Mouse (Mus musculus): ENCODE results near the gene Olfr464. TPM values are rescaled to one million over a fixed set of nuclear protein-coding genes. Genes with fewer than 3 reads are reported as not detected.

The Olfr464 gene
- 0.10 and 0.23 TPM in 2 replicates for polyA plus RNA-seq (2015; fragmentation: Nextera tagmentation; extraction: Ambion mirVana)

- Histone ChIP-seq H3K36me3 (no peaks in the 10 kb centered on the region), H3K27ac (no peak within 1 kb of the TSS), H3K4me2 (no peak within 1 kb of the TSS), H3K9me3 (no peaks in the 10 kb centered on the region), H3K4me3 (no peak within 1 kb of the TSS), H3K4me1 (replicated peaks) (no peaks in the 10 kb centered on the region), H3K9ac (no peak within 1 kb of the TSS), H3K27me3 (0 out of 2 replicates have a peak, but pooled peaks cover 6% of the 10 kb centered on the region)
- 35% methylated on average over 5 of the region's 5 CpGs for WGBS
- ATAC-seq (ENCODE audit: low FRiP score): no peak
These were observed at the start of gene Olfr464 for GRCm38 (mm10) chr11:87920966-87921365. Gene Olfr464, minus strand, starts transcription at chr11:87920967.

- H3K9me3 ChIP-seq: no peaks in the 10 kb centered on the region
- H3K27me3 ChIP-seq: 0 out of 2 replicates have a peak, but pooled peaks cover 2% of the 10 kb centered on the region
- H3K36me3 ChIP-seq: no peaks in the 10 kb centered on the region
- ATAC-seq (ENCODE audit: low FRiP score): no peak
- H3K9ac ChIP-seq: no peak overlapping the region
- no peak overlapping the region for H3K4me3 ChIP-seq
- H3K4me2 ChIP-seq: no peak overlapping the region; the same call in 1 of the 2 replicates
- H3K4me1 ChIP-seq (replicated peaks): peaks cover 11% of the 10 kb centered on the region
- H3K27ac ChIP-seq: no peak overlapping the region
- WGBS: 19% methylated on average over 17 of the region's 20 CpGs
These were observed 47.8 kb upstream of the Olfr464 start for GRCm38 (mm10) chr11:87968356-87969122.

GRCm38 (mm10) chr11:87967692-87968289 is 47.0 kb upstream of the Olfr464 start:
- H3K4me2 ChIP-seq: peak overlapping the region; percentile 48
- H3K27me3 ChIP-seq: 0 out of 2 replicates have a peak, but pooled peaks cover 2% of the 10 kb centered on the region
- 1% methylated on average over 17 of the region's 17 CpGs for WGBS
- ATAC-seq (ENCODE audit: low FRiP score): 0 out of 2 replicates have a peak, but pooled peaks have one; percentile 32
- H3K36me3 ChIP-seq: no peaks in the 10 kb centered on the region
- 0 out of 2 replicates have a peak overlapping the region, but pooled peaks have one; percentile 46 for H3K9ac ChIP-seq
- H3K4me3 ChIP-seq: peak overlapping the region; percentile 22; the same call in 1 of the 2 replicates
- no peaks in the 10 kb centered on the region for H3K9me3 ChIP-seq
- H3K4me1 ChIP-seq (replicated peaks): peaks cover 11% of the 10 kb centered on the region
- no peak overlapping the region for H3K27ac ChIP-seq

GRCm38 (mm10) chr11:87966214-87966613 is 45.4 kb upstream of the Olfr464 start:
- Histone ChIP-seq H3K36me3 (no peaks in the 10 kb centered on the region), H3K4me2 (no peak overlapping the region), H3K4me3 (no peak overlapping the region), H3K27me3 (0 out of 2 replicates have a peak, but pooled peaks cover 2% of the 10 kb centered on the region), H3K9me3 (no peaks in the 10 kb centered on the region), H3K4me1 (replicated peaks) (peaks cover 11% of the 10 kb centered on the region), H3K9ac (0 out of 2 replicates have a peak overlapping the region, but pooled peaks have one; percentile 15), H3K27ac (no peak overlapping the region)
- ATAC-seq (ENCODE audit: low FRiP score): no peak
- WGBS: 46% methylated on average over 10 of the region's 10 CpGs

- ATAC-seq (ENCODE audit: low FRiP score): no peak
- 0 out of 2 replicates have a peak, but pooled peaks cover 2% of the 10 kb centered on the region for H3K27me3 ChIP-seq
- no peak overlapping the region for H3K27ac ChIP-seq
- no peak overlapping the region for H3K4me2 ChIP-seq
- no peaks in the 10 kb centered on the region for H3K9me3 ChIP-seq
- WGBS: 53% methylated on average over 3 of the region's 3 CpGs
- peaks cover 11% of the 10 kb centered on the region for H3K4me1 ChIP-seq (replicated peaks)
- no peak overlapping the region for H3K9ac ChIP-seq
- H3K4me3 ChIP-seq: no peak overlapping the region
- no peaks in the 10 kb centered on the region for H3K36me3 ChIP-seq
These were observed 44.5 kb upstream of the Olfr464 start for GRCm38 (mm10) chr11:87965293-87965692.

GRCm38 (mm10) chr11:87957066-87957465 is 36.3 kb upstream of the Olfr464 start:
- H3K27me3 ChIP-seq: 0 out of 2 replicates have a peak, but pooled peaks cover 3% of the 10 kb centered on the region
- H3K36me3 ChIP-seq: no peaks in the 10 kb centered on the region
- no peak overlapping the region for H3K4me2 ChIP-seq
- no peak overlapping the region for H3K9ac ChIP-seq
- WGBS: 42% methylated on average over 7 of the region's 7 CpGs
- no peaks in the 10 kb centered on the region for H3K4me1 ChIP-seq (replicated peaks)
- no peak overlapping the region for H3K4me3 ChIP-seq
- H3K27ac ChIP-seq: no peak overlapping the region
- H3K9me3 ChIP-seq: no peaks in the 10 kb centered on the region
- no peak for ATAC-seq (ENCODE audit: low FRiP score)

GRCm38 (mm10) chr11:87955144-87955543 is 34.4 kb upstream of the Olfr464 start:
- ATAC-seq (ENCODE audit: low FRiP score): no peak
- H3K4me1 ChIP-seq (replicated peaks): no peaks in the 10 kb centered on the region
- H3K36me3 ChIP-seq: no peaks in the 10 kb centered on the region
- H3K27ac ChIP-seq: no peak overlapping the region
- no peak overlapping the region for H3K4me2 ChIP-seq
- H3K9ac ChIP-seq: no peak overlapping the region
- H3K4me3 ChIP-seq: no peak overlapping the region
- H3K27me3 ChIP-seq: 0 out of 2 replicates have a peak, but pooled peaks cover 6% of the 10 kb centered on the region
- H3K9me3 ChIP-seq: no peaks in the 10 kb centered on the region
- 5% methylated on average over 1 of the region's 1 CpGs for WGBS

- ATAC-seq (ENCODE audit: low FRiP score): no peak
- WGBS: 0% methylated on average over 2 of the region's 2 CpGs
- no peaks in the 10 kb centered on the region for H3K9me3 ChIP-seq
These were observed 29.2 kb upstream of the Olfr464 start for GRCm38 (mm10) chr11:87949990-87950389.

GRCm38 (mm10) chr11:87935467-87935866 is 14.7 kb upstream of the Olfr464 start:
- Histone ChIP-seq H3K4me1 (replicated peaks) (no peaks in the 10 kb centered on the region), H3K4me3 (no peak overlapping the region), H3K27ac (no peak overlapping the region), H3K36me3 (no peaks in the 10 kb centered on the region), H3K9ac (no peak overlapping the region), H3K4me2 (no peak overlapping the region), H3K9me3 (no peaks in the 10 kb centered on the region), H3K27me3 (peaks cover 3% of the 10 kb centered on the region; the same call in 1 of the 2 replicates)
- no peak for ATAC-seq (ENCODE audit: low FRiP score)
- 74% methylated on average over 3 of the region's 3 CpGs for WGBS

More at GRCm38 (mm10) chr11:87949990-87950389, 29.2 kb upstream of the Olfr464 start:
- Histone ChIP-seq H3K4me2 (no peak overlapping the region), H3K27ac (no peak overlapping the region), H3K36me3 (no peaks in the 10 kb centered on the region), H3K4me1 (replicated peaks) (no peaks in the 10 kb centered on the region), H3K27me3 (0 out of 2 replicates have a peak, but pooled peaks cover 3% of the 10 kb centered on the region), H3K9ac (no peak overlapping the region), H3K4me3 (no peak overlapping the region)

GRCm38 (mm10) chr11:87933731-87934130 is 13.0 kb upstream of the Olfr464 start:
- ATAC-seq (ENCODE audit: low FRiP score): no peak
- H3K4me1 ChIP-seq (replicated peaks): no peaks in the 10 kb centered on the region
- 88% methylated on average over 2 of the region's 2 CpGs for whole genome bisulfite sequencing
- H3K9me3 ChIP-seq: no peaks in the 10 kb centered on the region
- no peak overlapping the region for H3K4me3 ChIP-seq
- H3K9ac ChIP-seq: no peak overlapping the region
- no peak overlapping the region for H3K27ac ChIP-seq
- H3K4me2 ChIP-seq: no peak overlapping the region
- no peaks in the 10 kb centered on the region for H3K36me3 ChIP-seq
- no peaks in the 10 kb centered on the region for H3K27me3 ChIP-seq

GRCm38 (mm10) chr11:87930348-87930747 is 9.6 kb upstream of the Olfr464 start:
- H3K36me3 ChIP-seq: no peaks in the 10 kb centered on the region
- WGBS: 87% methylated on average over 2 of the region's 2 CpGs
- no peak overlapping the region for H3K4me2 ChIP-seq
- no peak overlapping the region for H3K4me3 ChIP-seq
- no peak overlapping the region for H3K9ac ChIP-seq
- H3K27ac ChIP-seq: no peak overlapping the region
- ATAC-seq (ENCODE audit: low FRiP score): no peak
- H3K4me1 ChIP-seq (replicated peaks): no peaks in the 10 kb centered on the region
- no peaks in the 10 kb centered on the region for H3K27me3 ChIP-seq
- 0 out of 2 replicates have a peak, but pooled peaks cover 3% of the 10 kb centered on the region for H3K9me3 ChIP-seq

- 75% methylated on average over 2 of the region's 2 CpGs for WGBS
These were observed 466 bp downstream of the Olfr464 start for GRCm38 (mm10) chr11:87920301-87920700.

More at GRCm38 (mm10) chr11:87920301-87920700, 466 bp downstream of the Olfr464 start:
- Histone ChIP-seq H3K4me1 (replicated peaks) (no peaks in the 10 kb centered on the region), H3K4me3 (no peak overlapping the region), H3K9ac (no peak overlapping the region), H3K27ac (no peak overlapping the region), H3K27me3 (0 out of 2 replicates have a peak, but pooled peaks cover 6% of the 10 kb centered on the region), H3K36me3 (no peaks in the 10 kb centered on the region), H3K9me3 (no peaks in the 10 kb centered on the region), H3K4me2 (no peak overlapping the region)
- no peak for ATAC-seq (ENCODE audit: low FRiP score)

Measured in hindbrain, embryonic 13.5 days (tissue).